Mouse (Mus musculus): Measurements from ENCODE around the gene 3100002H09Rik. TPM values are rescaled to one million over a fixed set of nuclear protein-coding genes. Genes with fewer than 3 reads are reported as not detected.

The 3100002H09Rik gene
- not detected in 2 replicates for total RNA-seq (2014; fragmentation: Nextera tagmentation)
- total RNA-seq (2017): not detected in 2 replicates

- ATAC-seq (replicated peaks; ENCODE audit: poor library complexity, severe bottlenecking): no peak
Measured at GRCm38 (mm10) chr4:124610703-124611102, at the start of gene 3100002H09Rik. TSS of gene 3100002H09Rik (minus strand) at chr4:124610803.

GRCm38 (mm10) chr4:124659251-124660217 lies 48.9 kb upstream of the 3100002H09Rik start:
- ATAC-seq (replicated peaks; ENCODE audit: poor library complexity, severe bottlenecking): no peak

GRCm38 (mm10) chr4:124658412-124658851 lies 47.8 kb upstream of the 3100002H09Rik start:
- ATAC-seq (replicated peaks; ENCODE audit: poor library complexity, severe bottlenecking): no peak

GRCm38 (mm10) chr4:124657781-124658180 lies 47.2 kb upstream of the 3100002H09Rik start:
- ATAC-seq (replicated peaks; ENCODE audit: poor library complexity, severe bottlenecking): no peak

GRCm38 (mm10) chr4:124656854-124657650 lies 46.4 kb upstream of the 3100002H09Rik start:
- ATAC-seq (replicated peaks; ENCODE audit: poor library complexity, severe bottlenecking): peak; percentile 65

- ATAC-seq (replicated peaks; ENCODE audit: poor library complexity, severe bottlenecking): no peak
Measured at GRCm38 (mm10) chr4:124656518-124656853, 45.9 kb upstream of the 3100002H09Rik start, which contains the start of gene Pou3f1. TSS of gene Pou3f1 (plus strand) at chr4:124656807.

GRCm38 (mm10) chr4:124652886-124653285 lies 42.3 kb upstream of the 3100002H09Rik start:
- ATAC-seq (replicated peaks; ENCODE audit: poor library complexity, severe bottlenecking): no peak

- no peak for ATAC-seq (replicated peaks; ENCODE audit: poor library complexity, severe bottlenecking)
Measured at GRCm38 (mm10) chr4:124647909-124648308, 37.3 kb upstream of the 3100002H09Rik start.

- ATAC-seq (replicated peaks; ENCODE audit: poor library complexity, severe bottlenecking): peak; percentile 25; the same call in 1 of the 2 replicates
Measured at GRCm38 (mm10) chr4:124646591-124646990, 36.0 kb upstream of the 3100002H09Rik start.

- ATAC-seq (replicated peaks; ENCODE audit: poor library complexity, severe bottlenecking): peak; percentile 92
Measured at GRCm38 (mm10) chr4:124644974-124645433, 34.4 kb upstream of the 3100002H09Rik start.

GRCm38 (mm10) chr4:124643859-124644258 lies 33.3 kb upstream of the 3100002H09Rik start:
- ATAC-seq (replicated peaks; ENCODE audit: poor library complexity, severe bottlenecking): no peak

- ATAC-seq (replicated peaks; ENCODE audit: poor library complexity, severe bottlenecking): no peak
Measured at GRCm38 (mm10) chr4:124639715-124640114, 29.1 kb upstream of the 3100002H09Rik start.

- ATAC-seq (replicated peaks; ENCODE audit: poor library complexity, severe bottlenecking): 0 out of 2 replicates have a peak, but pooled peaks have one; percentile 48
Measured at GRCm38 (mm10) chr4:124633281-124633680, 22.7 kb upstream of the 3100002H09Rik start.

GRCm38 (mm10) chr4:124632856-124633255 lies 22.3 kb upstream of the 3100002H09Rik start:
- ATAC-seq (replicated peaks; ENCODE audit: poor library complexity, severe bottlenecking): no peak

- ATAC-seq (replicated peaks; ENCODE audit: poor library complexity, severe bottlenecking): no peak
Measured at GRCm38 (mm10) chr4:124631456-124631855, 20.9 kb upstream of the 3100002H09Rik start.

- no peak for ATAC-seq (replicated peaks; ENCODE audit: poor library complexity, severe bottlenecking)
Measured at GRCm38 (mm10) chr4:124626836-124627235, 16.2 kb upstream of the 3100002H09Rik start.

GRCm38 (mm10) chr4:124624111-124624581 lies 13.5 kb upstream of the 3100002H09Rik start:
- ATAC-seq (replicated peaks; ENCODE audit: poor library complexity, severe bottlenecking): no peak

- no peak for ATAC-seq (replicated peaks; ENCODE audit: poor library complexity, severe bottlenecking)
Measured at GRCm38 (mm10) chr4:124622566-124622965, 12.0 kb upstream of the 3100002H09Rik start.

- ATAC-seq (replicated peaks; ENCODE audit: poor library complexity, severe bottlenecking): no peak
Measured at GRCm38 (mm10) chr4:124621406-124621805, 10.8 kb upstream of the 3100002H09Rik start.

- no peak for ATAC-seq (replicated peaks; ENCODE audit: poor library complexity, severe bottlenecking)
Measured at GRCm38 (mm10) chr4:124618599-124618998, 8.0 kb upstream of the 3100002H09Rik start.
